7 mouse cellular contexts compared by ENCODE assay signal in genomic region chr4:35310396-35310977, GRCm38 (mm10).
DNase-seq lines count a peak whose midpoint lies in the region; ATAC-seq and TF ChIP-seq lines count a peak whose summit lies in the region.

No protein-coding gene starts in this region.

- H3K27ac ChIP-seq in kidney, embryonic 15.5 days = no peak overlapping the region
- H3K27ac ChIP-seq in hindbrain, embryonic 14.5 days = no peak overlapping the region
- H3K27ac ChIP-seq in lung, embryonic 14.5 days (ENCODE audit: low read depth) = no peak overlapping the region

- TF ChIP-seq CTCF in lung, embryonic 14.5 days (IDR thresholded peaks at IDR 0.05; ENCODE audit: low read depth) = peak; percentile 66

- no peak for ATAC-seq in kidney, embryonic 15.5 days (replicated peaks; ENCODE audit: low FRiP score)
- ATAC-seq in common myeloid progenitor, adult 5-6 weeks (replicated peaks; ENCODE audit: low read depth, poor library complexity, severe bottlenecking) = peak; percentile 74
- ATAC-seq in hindbrain, embryonic 14.5 days (ENCODE audit: low FRiP score) = no peak
- ATAC-seq in lung, embryonic 14.5 days (ENCODE audit: insufficient read depth) = no peak

- WGBS in kidney, embryonic 15.5 days = 77% methylated on average over 5 of the region's 5 CpGs
- WGBS in hindbrain, embryonic 14.5 days = 71% methylated on average over 5 of the region's 5 CpGs
- 60% methylated on average over 5 of the region's 5 CpGs for WGBS in lung, embryonic 14.5 days

- no peaks in the 10 kb centered on the region for H3K36me3 ChIP-seq in kidney, embryonic 15.5 days
- no peaks in the 10 kb centered on the region for H3K36me3 ChIP-seq in hindbrain, embryonic 14.5 days (replicated peaks; ENCODE audit: control insufficient read depth, insufficient read depth)
- no peaks in the 10 kb centered on the region for H3K36me3 ChIP-seq in lung, embryonic 14.5 days (ENCODE audit: insufficient read depth)

- no peaks in the 10 kb centered on the region for H3K9me3 ChIP-seq in kidney, embryonic 15.5 days (replicated peaks)
- H3K9me3 ChIP-seq in hindbrain, embryonic 14.5 days (ENCODE audit: control insufficient read depth, low read length) = no peaks in the 10 kb centered on the region
- H3K9me3 ChIP-seq in lung, embryonic 14.5 days (ENCODE audit: low read depth, low read length) = no peaks in the 10 kb centered on the region

- no peaks in the 10 kb centered on the region for H3K4me1 ChIP-seq in kidney, embryonic 15.5 days
- no peaks in the 10 kb centered on the region for H3K4me1 ChIP-seq in hindbrain, embryonic 14.5 days (replicated peaks; ENCODE audit: control insufficient read depth, insufficient read depth, low read length)
- no peaks in the 10 kb centered on the region for H3K4me1 ChIP-seq in lung, embryonic 14.5 days (ENCODE audit: insufficient read depth)

- H3K9ac ChIP-seq in kidney, embryonic 15.5 days = no peak overlapping the region
- no peak overlapping the region for H3K9ac ChIP-seq in hindbrain, embryonic 14.5 days
- H3K9ac ChIP-seq in lung, embryonic 14.5 days = no peak overlapping the region

- H3K4me3 ChIP-seq in kidney, embryonic 15.5 days (replicated peaks) = no peak overlapping the region
- H3K4me3 ChIP-seq in hindbrain, embryonic 14.5 days (replicated peaks; ENCODE audit: low read length) = no peak overlapping the region
- no peak overlapping the region for H3K4me3 ChIP-seq in lung, embryonic 14.5 days (ENCODE audit: low read depth, low read length)

- no peak overlapping the region for H3K4me2 ChIP-seq in kidney, embryonic 15.5 days
- H3K4me2 ChIP-seq in hindbrain, embryonic 14.5 days (replicated peaks) = no peak overlapping the region
- no peak overlapping the region for H3K4me2 ChIP-seq in lung, embryonic 14.5 days

- DNase-seq in kidney, adult 11 months = peak; percentile 19
- DNase-seq in NIH3T3 (ENCODE audit: low read depth) = peak; percentile 14
- peak; percentile 71 for DNase-seq in hindbrain, embryonic 14.5 days (ENCODE audit: low spot score)
- DNase-seq in lung, embryonic 14.5 days = peak; percentile 66
- DNase-seq in testis, postnatal 10 days (ENCODE audit: low spot score) = peak; percentile 58

- no peaks in the 10 kb centered on the region for H3K27me3 ChIP-seq in kidney, embryonic 15.5 days
- H3K27me3 ChIP-seq in hindbrain, embryonic 14.5 days (ENCODE audit: control insufficient read depth, insufficient read depth, low read length) = no peaks in the 10 kb centered on the region
- H3K27me3 ChIP-seq in lung, embryonic 14.5 days (ENCODE audit: insufficient read depth, low read length) = no peaks in the 10 kb centered on the region

Comparison
In these comparisons a context has a peak if more than half of its experiments do, and no peak if none do; other contexts are left out.
1. DNase-seq: peak in every context shown above with its lines; median percentile 71 in hindbrain, embryonic 14.5 days; 66 in lung, embryonic 14.5 days; 58 in testis, postnatal 10 days; 19 in kidney, adult 11 months; 14 in NIH3T3.